Mouse (Mus musculus) skeletal muscle tissue, postnatal 0 days (tissue): Measurements from ENCODE around the gene Gm4779. TPM values are rescaled to one million over a fixed set of nuclear protein-coding genes. Genes with fewer than 3 reads are reported as not detected.

Source experiments
- polyA plus RNA-seq: library from polyadenylated mRNA; unstranded; fragments of >200 nt; fragmentation: Nextera tagmentation; extraction: Ambion mirVana; gene quantifications from 2 replicates; pipeline ENCODE4 v1.2.1, GENCODE M21; 2015

Gene Gm4779
- polyA plus RNA-seq: 0.08 TPM in 1 of 2 replicates, not detected in the other

GRCm38 (mm10) chrX:101794342-101794741 is at the start of gene Gm4779, which contains the start of gene 8030474K03Rik:
TSS of gene Gm4779 (minus strand) at chrX:101794423.
TSS of gene 8030474K03Rik (plus strand) at chrX:101794656.

Other genes starting within 250 kb of the Gm4779 start
- gene Ogt, start 154.4 kb downstream of the Gm4779 start, polyA plus RNA-seq: 53.2 and 60.9 TPM in 2 replicates
- gene Cxcr3, start 60.2 kb downstream of the Gm4779 start, polyA plus RNA-seq: 0.46 and 0.94 TPM in 2 replicates
- gene 8030474K03Rik, start 233 bp upstream of the Gm4779 start, polyA plus RNA-seq: not detected in 2 replicates
- 3.6 and 3.8 TPM in 2 replicates for gene Nhsl2, start 55.0 kb upstream of the Gm4779 start, polyA plus RNA-seq